ENCODE assay signal across 12 mouse cellular contexts in genomic region chr9:35438286-35439061, GRCm38 (mm10). TPM values are rescaled to one million over a fixed set of nuclear protein-coding genes. Genes with fewer than 3 reads are reported as not detected.
DNase-seq lines count a peak whose midpoint lies in the region; ATAC-seq lines count a peak whose summit lies in the region.
"Had no signal": no experiment of that assay in that cellular context is flagged by ENCODE, and none has a peak within 500 bp of the region (broad histone marks: within the 10 kb centered on the region; RNA-seq: fewer than 3 reads in every experiment).

No protein-coding gene starts in this region.

- peak; percentile 48 for ATAC-seq in inflammation-experienced regulatory T-cells, adult 6 months
- ATAC-seq in neural tube, embryonic 14.5 days (ENCODE audit: low read depth), result no peak
- ATAC-seq: forebrain, embryonic 14.5 days had no signal

- no peaks in the 10 kb centered on the region for H3K9me3 ChIP-seq in neural tube, embryonic 14.5 days (ENCODE audit: control insufficient read depth, low read length)
- H3K9me3 ChIP-seq: heart, embryonic 13.5 days; midbrain, embryonic 10.5 days had no signal

- peaks cover 17% of the 10 kb centered on the region for H3K4me1 ChIP-seq in neural tube, embryonic 14.5 days (ENCODE audit: control insufficient read depth, insufficient read depth, low read length)

- WGBS in neural tube, embryonic 14.5 days, result 82% methylated on average over 8 of the region's 8 CpGs

- peak; percentile 28 to 54 for DNase-seq in frontal cortex, adult 2 months (ENCODE audit: extremely low spot score in 1 of 2, low spot score in 1 of 2)
- no peak for DNase-seq in frontal cortex, postnatal 10 days (ENCODE audit: low spot score in 2 of 2)
- DNase-seq in layer of hippocampus, adult 8-10 months (ENCODE audit: low spot score in 2 of 2), result peak; percentile 22 to 38
- DNase-seq in layer of hippocampus, adult 9-10 months (ENCODE audit: low spot score), result no peak
- DNase-seq in kidney, postnatal 10 days, result no peak
- DNase-seq: kidney, adult 18-20 months; kidney, postnatal 4 days had no signal

- no peaks in the 10 kb centered on the region for H3K27me3 ChIP-seq in neural tube, embryonic 14.5 days (ENCODE audit: control insufficient read depth, insufficient read depth, low read length)
- H3K27me3 ChIP-seq: heart, embryonic 13.5 days had no signal

- H3K9ac ChIP-seq in neural tube, embryonic 14.5 days (replicated peaks; ENCODE audit: low read depth, low read length), result no peak overlapping the region
- H3K9ac ChIP-seq: heart, embryonic 13.5 days had no signal

- no peak overlapping the region for H3K4me3 ChIP-seq in neural tube, embryonic 14.5 days (ENCODE audit: low read depth, low read length)
- H3K4me3 ChIP-seq: heart, embryonic 13.5 days; midbrain, embryonic 10.5 days had no signal

- no peak overlapping the region for H3K4me2 ChIP-seq in neural tube, embryonic 14.5 days (ENCODE audit: low read depth, low read length)
- H3K4me2 ChIP-seq: heart, embryonic 13.5 days had no signal

- no peaks in the 10 kb centered on the region for H3K36me3 ChIP-seq in neural tube, embryonic 14.5 days (ENCODE audit: control insufficient read depth, insufficient read depth, low read length)
- H3K36me3 ChIP-seq: heart, embryonic 13.5 days; midbrain, embryonic 10.5 days had no signal

- peak overlapping the region; percentile 28; the same call in 1 of the 2 replicates for H3K27ac ChIP-seq in neural tube, embryonic 14.5 days (ENCODE audit: low read depth, low read length)
- H3K27ac ChIP-seq: heart, embryonic 13.5 days; midbrain, embryonic 10.5 days had no signal

RNA-seq across cellular contexts. Expression of gene Cdon, which starts 17.5 kb away (rescaled TPM):
- polyA plus RNA-seq in frontal cortex, adult 2 months (2012; rRNA removed), result 5.6 and 7.3 TPM in 2 replicates
- 10 to 100 TPM; 12.6 to 13.9 (median 13.9) TPM for total RNA-seq in layer of hippocampus, adult 8-10 months (2022)
- polyA plus RNA-seq in inflammation-experienced regulatory T-cells, adult 6 months (2017; shearing (Covaris generic)), result 1 to 10 TPM; 2.6 to 3.6 (median 3.2) TPM
- polyA plus RNA-seq in neural tube, embryonic 14.5 days (2014; fragmentation: Nextera tagmentation; extraction: Ambion mirVana), result 3.4 and 4.6 TPM in 2 replicates

Comparison
In these comparisons a context has a peak if more than half of its experiments do, and no peak if none do; other contexts are left out.
1. DNase-seq: peak in frontal cortex, adult 2 months (2 of 2) and layer of hippocampus, adult 8-10 months (2 of 2); none in frontal cortex, postnatal 10 days (0 of 2), layer of hippocampus, adult 9-10 months (single experiment) and kidney, postnatal 10 days (single experiment).